Mouse (Mus musculus) thymus, adult 2 months (tissue): ENCODE data around the gene Cyb5r3.

Source experiments
- CTCF ChIP-seq: fragments of 200-500 bp; IDR thresholded peaks from 2 replicates; pipeline ENCODE4 v1.5.1; 2012; ENCODE audit warnings: mild to moderate bottlenecking, control low read depth, low read length, moderate library complexity, borderline replicate concordance; ENCODE audit not compliant: control insufficient read depth, poor library complexity, insufficient read depth; ENCODE audit errors: extremely low read depth
- POLR2A ChIP-seq: fragments of 200-500 bp; IDR thresholded peaks from 2 replicates; pipeline ENCODE4 v1.6.1; 2012; ENCODE audit warnings: mild to moderate bottlenecking, low read length, control low read depth, moderate library complexity; ENCODE audit not compliant: control insufficient read depth, poor library complexity, insufficient read depth; ENCODE audit errors: extremely low read depth

DNA sequence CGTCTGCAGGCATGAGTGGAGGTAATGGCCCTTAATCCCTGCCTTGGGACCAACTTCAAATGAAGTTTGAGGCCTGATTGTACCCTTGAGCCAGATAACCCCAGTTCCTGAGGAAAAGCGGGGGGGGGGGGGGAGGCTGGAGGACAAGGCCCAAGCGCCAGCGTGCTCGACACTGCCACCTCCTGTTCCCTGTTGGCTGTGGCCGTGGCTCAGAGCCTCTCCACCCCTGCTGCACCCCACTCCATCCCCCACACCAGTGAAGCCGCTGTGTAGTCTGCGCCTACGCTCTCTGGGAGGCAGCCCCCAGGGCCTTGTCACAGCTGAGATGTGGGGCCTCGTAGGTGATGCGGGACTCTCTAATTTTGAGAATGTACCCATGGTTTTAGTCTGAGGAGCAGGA is 59.5 kb downstream of the Cyb5r3 start:
- no peak for TF ChIP-seq POLR2A
- peak; percentile 59; the same call in 1 of the 2 replicates for TF ChIP-seq CTCF
